Mouse (Mus musculus): ENCODE measurements around the gene Npc2.

- TF ChIP-seq POLR2A (IDR thresholded peaks at IDR 0.05; ENCODE audit: borderline replicate concordance, insufficient read depth, low read length): no peak
- TF ChIP-seq CTCF (IDR thresholded peaks at IDR 0.05; ENCODE audit: borderline replicate concordance, insufficient read depth, low read depth, low read length): no peak
These were observed 46.0 kb downstream of the Npc2 start for GRCm38 (mm10) chr12:84726986-84727385.
